Mouse (Mus musculus): ENCODE data around the gene Slc25a24.

The Slc25a24 gene

DNA sequence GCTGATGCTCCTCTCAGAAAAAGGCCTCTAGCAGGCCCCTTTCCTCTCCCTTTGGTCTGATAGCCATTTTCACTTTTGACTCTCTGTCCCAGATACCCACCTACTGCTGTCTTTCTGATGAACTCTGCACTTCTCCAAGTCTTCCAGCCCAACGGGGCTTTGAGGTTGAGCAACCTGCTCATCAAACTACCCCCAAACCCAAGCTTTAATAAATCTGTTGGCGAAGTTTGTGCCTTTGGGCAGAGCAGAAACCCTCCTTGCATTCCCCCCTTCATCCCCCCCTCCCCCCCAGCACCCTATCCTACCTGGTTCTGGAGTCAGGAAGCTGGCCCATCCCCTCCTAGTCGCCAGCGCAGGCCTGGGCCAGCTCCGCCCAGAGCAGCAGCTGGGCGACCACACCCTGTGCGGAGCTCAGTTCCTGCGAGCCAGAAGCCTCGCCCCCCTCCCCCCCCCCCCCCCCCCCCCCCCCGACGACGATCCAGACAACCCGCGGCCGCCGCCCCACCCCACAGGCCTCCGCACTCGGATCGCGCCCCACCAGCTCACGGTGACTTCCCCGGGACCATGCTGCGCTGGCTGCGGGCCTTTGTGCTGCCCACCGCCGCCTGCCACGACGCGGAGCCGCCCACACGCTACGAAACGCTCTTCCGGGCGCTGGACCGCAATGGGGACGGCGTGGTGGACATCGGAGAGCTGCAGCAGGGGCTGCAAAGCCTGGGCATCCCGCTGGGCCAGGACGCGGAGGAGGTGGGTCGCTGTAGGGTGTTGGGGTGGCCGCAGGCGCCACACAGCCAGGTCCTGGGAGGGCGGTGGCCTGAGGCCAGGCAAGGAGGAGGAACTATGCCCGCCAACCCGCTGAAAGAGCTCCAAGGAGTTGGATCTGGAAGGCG lies at the start of gene Slc25a24:
TSS of gene Slc25a24 (plus strand) at position 509 of the 890 bp plus-strand sequence.
- peak; percentile 79 for DNase-seq (ENCODE audit: low read depth, low spot score)

DNA sequence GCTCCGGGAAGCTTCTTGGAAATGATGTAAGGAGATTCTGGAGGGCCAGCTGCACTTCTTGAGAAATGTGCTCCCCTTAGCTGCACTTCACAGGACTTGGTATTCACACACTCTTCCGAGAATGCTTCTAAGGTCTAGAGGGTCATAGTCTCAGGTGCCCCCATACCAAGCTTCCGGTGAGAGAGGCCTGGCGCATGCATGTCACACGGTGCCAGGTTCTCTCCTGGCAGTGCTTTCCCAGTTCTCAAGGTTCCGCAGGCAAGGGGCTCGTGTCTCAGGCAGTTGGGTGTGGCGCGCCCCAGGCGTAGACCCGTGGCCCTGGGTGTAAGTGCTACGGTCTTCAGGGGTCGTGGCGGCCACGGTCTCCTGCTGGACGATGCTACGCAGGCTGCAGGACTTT lies 42.8 kb upstream of the Slc25a24 start, which contains the start of gene Slc25a54:
TSS of gene Slc25a54 (plus strand) at position 301 of the 400 bp plus-strand sequence.
- DNase-seq (ENCODE audit: low read depth, low spot score) = no peak

DNA sequence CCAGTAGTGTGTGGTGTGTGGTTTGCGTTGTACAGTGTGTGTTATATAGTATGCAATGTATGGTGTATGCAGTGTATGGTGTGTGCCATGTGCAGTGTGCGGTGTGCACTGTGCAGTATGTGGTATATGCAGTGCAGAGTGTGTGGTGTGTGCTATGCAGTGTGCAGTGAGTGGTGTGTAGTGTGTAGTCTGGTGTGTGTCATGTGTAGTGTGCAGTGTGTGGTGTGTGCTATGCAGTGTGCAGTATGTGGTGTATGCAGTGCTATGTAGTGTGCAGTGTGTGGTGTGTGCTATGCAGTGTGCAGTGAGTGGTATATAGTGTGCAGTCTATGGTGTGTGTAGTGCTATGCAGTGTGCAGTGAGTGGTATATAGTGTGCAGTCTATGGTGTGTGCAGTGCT lies 38.5 kb upstream of the Slc25a24 start:
- DNase-seq (ENCODE audit: low read depth, low spot score) = no peak

DNA sequence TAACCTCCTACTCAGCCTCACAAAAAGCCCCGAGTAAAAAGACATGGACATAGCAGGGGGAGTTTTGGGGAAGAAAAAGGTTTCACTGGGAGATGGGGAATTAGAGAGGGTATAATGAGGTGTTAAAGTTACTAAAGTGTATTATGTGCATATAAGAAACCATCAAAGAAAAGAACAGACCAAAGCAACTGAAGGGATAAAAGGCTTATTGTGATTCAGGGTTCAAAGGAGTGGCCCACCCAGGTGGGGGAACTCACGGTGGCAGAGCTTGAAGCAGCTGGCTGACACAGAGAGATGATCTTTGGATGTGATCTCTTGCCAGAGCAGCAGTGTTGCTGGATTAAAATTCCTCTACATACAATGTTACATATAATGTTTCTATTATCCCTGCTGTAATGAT lies 34.5 kb upstream of the Slc25a24 start:
- DNase-seq (ENCODE audit: low read depth, low spot score) = no peak

DNA sequence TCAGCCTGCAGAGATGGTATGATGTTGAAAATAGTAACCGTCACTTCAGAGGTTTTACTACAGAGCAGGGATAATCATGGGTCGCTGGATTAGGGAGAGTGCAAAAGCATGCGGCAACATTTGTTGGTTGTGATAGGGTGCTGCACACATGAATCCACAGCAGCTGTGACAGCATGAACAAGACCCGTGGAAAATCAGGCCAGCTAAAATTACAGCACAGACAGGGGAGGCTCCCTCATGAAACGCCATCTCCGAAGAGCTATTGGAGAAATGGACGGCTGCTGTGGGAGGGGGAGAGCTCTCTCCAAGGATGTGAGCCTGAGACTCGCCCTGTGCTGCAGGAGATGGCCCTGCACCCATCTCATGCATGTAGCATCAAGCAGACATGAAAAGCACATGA lies 18.2 kb upstream of the Slc25a24 start:
- no peak for DNase-seq (ENCODE audit: low read depth, low spot score)

DNA sequence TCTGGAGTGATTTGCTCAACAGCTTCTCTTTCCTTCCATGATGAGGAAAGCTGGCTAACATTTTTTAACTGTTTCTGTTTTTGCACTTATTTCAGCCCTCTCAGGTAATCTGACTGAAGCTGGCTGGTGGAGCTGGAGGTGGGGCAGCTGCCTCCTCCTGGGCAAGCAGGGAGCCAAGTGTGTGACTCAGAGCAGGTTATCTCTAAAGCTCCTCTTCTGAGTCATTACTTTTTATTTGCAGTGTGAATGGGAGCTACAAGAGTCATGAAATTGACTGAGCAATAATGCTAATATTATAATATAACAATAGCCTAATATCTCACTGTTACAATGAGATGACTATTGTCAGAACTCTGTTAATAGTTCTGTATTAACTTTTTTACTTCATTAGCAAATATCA lies 5.8 kb upstream of the Slc25a24 start:
- peak; percentile 36 for DNase-seq (ENCODE audit: low read depth, low spot score)

DNA sequence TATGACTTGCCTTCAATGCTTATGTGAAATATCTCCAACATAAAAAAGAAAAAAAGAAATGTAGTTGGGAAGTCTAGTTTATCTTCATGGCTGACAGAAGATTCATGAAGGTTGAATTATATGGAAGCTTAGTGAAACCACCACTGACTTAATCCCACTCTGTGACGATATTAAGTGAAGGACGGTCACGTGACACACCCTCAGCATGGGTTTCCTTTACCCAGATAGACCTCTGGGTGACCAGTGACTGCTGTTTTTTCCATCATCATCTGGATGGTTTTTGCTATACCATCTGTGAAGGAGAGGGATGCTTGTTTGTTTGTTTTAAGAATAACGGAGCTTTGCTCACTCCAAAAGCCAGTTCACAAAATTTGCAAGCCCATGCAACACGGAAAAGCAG lies 3.4 kb upstream of the Slc25a24 start:
- no peak for DNase-seq (ENCODE audit: low read depth, low spot score)

DNA sequence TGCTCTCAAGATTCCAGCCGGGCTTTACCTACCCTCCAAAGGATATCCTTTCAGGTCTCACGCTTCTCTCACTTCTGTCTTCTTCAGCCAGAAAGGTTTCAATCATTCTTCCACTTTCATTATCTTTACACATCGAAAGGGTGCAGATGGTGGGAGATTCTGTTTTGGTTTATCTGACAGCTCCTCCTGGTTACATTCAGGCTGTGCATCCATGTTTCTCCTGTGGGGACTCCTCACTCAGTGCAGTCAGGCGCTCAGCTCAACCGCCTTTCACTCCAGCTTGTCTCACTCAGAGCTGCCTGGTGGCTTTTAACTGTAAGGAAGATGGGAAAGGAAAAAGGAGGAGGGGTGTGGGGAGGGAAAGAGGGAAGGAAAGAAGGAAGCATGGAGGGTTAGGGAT lies 3.0 kb upstream of the Slc25a24 start:
- DNase-seq (ENCODE audit: low read depth, low spot score) = no peak

DNA sequence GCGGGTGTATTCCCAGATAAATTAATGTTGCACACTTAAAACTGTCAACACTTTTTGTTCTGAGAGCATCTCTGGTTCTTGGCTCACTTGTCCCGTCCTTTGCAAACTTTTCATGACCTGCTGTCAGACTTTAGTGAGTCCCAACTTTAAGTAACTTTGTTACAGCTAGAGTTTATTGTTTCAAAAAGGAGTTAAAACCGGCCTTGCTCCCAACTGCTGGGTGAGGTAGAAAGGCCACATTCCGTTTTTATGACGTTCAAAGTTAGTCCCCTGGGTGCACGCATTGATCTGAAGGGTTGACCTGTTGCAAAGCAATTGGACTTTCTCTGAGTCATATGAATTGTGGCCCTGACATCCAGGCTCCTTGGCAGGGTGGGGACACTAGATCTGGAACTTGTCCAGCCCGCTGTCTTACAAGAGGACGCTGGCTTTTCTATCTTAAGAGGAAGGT lies 607 bp downstream of the Slc25a24 start:
- DNase-seq (ENCODE audit: low read depth, low spot score) = peak; percentile 87

DNA sequence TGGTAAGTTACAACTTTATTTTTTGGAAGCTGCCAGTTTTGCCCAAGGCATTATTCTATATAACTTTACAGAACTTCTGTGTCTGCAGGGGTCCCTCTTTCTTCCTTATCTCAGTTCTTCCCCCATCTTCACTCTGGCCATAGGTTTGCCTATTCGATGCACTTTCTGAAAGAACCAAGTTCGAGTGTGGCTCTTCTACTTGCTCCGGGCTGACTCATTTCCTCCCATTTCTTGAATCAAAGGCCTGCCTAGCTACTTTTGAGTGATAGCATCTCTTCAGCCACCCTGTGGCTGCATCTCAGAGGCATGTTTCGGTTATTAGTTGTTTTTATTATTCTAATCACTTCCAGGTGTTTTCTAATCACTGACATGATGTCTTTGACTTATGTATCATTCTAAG lies 1.1 kb downstream of the Slc25a24 start:
- peak; percentile 79 for DNase-seq (ENCODE audit: low read depth, low spot score)

DNA sequence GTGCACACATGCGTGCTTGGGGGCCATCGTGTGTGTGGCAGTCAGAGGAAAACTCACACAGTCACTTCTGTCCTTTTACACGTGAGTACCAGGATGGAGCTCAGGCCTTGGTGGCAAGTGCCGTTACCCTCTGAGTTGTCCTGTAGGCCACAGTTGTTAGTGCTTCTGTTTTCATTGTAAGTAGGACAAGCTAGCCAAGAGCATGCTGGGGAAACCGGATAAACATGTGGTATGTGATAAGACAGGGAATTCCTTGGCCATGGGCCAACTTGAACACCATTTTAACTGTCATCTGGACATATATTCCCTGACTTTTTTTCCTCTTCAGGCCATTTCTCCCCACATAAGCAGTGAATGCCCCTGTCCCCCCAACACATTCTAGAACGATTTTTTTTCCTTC lies 2.6 kb downstream of the Slc25a24 start:
- peak; percentile 41 for DNase-seq (ENCODE audit: low read depth, low spot score)

DNA sequence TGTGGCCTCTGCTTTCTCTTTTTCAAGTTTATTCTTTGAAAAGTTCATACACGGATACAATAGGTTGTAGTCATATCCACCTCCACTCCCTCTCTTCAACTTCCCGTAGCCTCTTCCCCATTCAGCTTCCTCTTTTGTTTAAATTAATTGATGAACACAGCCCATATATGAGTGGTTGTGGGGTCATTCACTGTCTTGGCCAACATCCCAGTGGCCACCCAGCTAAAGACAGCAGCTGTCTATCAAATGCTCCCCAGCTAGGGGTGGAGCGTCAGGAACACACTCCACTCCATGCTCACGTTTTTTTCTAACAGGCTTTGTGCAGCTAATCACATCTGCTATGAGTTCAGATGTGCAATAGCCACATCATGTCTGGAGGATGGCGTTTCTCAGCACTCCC lies 6.8 kb downstream of the Slc25a24 start:
- no peak for DNase-seq (ENCODE audit: low read depth, low spot score)

DNA sequence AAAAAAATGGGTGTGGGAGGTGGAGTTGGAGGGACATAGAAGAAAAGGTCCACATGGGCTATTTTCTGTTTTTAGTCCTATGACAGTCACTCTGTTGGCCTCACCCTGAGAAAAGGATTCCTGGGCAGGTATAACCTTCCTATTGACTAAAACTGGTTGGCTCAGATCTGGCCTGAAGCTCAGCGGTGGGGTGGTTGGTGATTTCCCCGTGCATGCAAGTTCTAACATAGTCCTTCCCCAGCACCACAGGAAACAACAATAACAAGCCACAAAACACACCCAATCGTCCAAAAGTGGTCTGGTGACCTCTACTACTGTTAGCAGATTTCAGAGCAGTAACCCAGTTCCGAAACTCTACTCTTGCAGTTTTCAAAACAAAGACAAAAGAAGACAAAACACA lies 10.0 kb downstream of the Slc25a24 start:
- no peak for DNase-seq (ENCODE audit: low read depth, low spot score)

DNA sequence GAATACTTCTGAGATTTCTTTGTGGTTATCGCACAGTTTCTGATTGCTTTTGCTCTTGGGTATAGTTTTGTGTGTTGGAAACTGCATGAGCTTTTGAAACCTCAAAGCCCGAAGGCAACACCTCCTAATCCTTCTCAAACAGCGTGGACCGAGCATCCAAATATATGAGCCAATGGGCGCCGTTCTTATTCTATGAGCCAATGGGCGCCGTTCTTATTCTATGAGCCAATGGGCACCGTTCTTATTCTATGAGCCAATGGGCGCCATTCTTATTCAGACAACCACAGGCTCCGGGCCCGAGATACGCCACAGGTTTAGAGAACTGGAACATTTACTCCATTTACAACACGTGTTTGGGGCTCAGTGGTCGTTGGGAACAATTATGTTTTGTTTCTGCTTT lies 11.1 kb downstream of the Slc25a24 start:
- DNase-seq (ENCODE audit: low read depth, low spot score) = no peak

DNA sequence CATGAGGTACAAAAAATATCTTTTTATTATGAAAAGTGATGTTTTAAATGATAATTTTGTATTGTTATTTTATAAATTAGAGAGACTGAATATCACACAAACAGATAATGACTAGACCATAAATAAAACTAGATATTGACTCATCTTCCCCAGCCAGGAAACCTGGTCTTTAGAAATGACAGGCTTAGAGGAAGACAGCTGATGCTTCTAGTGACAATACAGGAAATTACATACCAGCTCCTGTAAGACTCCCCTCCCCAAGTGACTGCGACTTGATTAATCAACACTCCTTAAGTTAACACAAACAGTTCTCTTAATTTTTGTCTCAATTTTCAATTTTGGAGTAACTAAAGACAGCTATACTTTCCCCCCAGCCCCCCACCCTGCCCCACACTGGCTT lies 12.4 kb downstream of the Slc25a24 start:
- DNase-seq (ENCODE audit: low read depth, low spot score) = no peak

DNA sequence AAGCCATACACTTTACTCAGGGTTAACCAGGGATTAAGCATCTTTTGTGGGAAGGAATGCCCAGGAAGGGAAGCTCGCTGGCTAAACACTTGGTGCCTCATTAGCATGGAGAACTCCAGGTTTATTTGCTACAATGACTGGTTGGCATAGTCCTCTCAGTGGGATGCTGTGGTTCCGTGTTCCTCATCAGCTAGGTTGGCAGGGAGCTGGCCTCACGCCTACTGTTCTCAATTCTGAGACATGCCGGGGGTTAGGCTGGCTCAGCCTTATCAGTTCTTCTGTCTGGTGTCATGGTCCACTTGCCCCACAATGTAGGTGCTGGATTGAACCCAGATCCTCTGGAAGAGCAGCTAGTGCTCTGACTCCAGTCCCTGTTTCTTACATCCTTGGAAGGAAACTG lies 29.6 kb downstream of the Slc25a24 start:
- DNase-seq (ENCODE audit: low read depth, low spot score) = no peak

DNA sequence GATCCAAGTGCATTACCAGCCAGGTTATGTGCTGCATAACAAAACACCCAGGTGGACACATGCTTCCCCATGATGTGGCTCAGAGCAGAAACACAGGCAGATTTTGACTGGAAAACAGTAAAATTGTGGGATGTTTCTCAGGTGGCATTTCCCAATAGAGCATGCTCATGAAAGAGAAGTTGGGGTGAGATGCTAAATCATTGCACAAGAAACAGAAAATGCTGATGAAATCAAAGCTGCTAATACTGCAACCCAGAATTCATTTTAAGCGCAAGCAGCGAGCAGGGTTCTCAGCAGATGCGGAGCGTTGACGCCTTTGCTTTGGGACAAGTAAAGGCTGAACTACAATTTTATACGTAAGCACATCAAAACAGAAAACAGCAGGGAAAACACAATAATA lies 30.5 kb downstream of the Slc25a24 start:
- DNase-seq (ENCODE audit: low read depth, low spot score) = no peak

DNA sequence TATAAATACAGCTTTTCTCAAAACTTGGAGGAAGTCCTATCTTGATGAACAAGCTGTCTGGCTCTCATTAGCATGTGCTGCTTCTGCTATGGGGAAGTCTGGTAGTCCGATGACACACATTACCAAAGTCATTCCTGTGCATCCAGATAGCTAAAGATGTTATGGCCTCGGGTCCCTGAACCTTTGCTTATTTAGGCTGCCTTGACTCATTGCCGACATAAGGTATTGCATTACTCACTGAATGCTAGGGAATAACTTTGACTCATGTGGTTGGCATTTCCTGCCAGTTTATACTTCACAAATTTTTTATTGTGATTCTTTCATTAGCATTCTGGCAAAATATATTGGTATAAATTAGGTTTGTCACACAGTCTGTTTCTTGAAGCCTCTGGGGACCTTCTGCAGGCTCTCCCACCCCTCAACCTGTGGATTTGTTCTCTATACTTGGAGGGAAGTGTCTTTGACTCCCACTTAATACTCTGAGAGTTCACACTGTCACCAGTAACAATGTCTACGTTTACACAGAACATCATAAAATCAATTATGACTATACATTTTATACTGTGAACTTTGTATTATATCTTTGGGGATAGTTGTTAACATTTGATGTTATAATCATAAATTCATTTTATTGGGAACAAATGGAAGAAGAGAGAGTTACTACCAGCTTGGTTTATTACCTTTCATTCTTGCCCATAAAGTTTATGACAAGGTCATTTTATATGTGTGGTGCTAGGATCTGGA lies 33.1 kb downstream of the Slc25a24 start:
- DNase-seq (ENCODE audit: low read depth, low spot score) = peak; percentile 97

DNA sequence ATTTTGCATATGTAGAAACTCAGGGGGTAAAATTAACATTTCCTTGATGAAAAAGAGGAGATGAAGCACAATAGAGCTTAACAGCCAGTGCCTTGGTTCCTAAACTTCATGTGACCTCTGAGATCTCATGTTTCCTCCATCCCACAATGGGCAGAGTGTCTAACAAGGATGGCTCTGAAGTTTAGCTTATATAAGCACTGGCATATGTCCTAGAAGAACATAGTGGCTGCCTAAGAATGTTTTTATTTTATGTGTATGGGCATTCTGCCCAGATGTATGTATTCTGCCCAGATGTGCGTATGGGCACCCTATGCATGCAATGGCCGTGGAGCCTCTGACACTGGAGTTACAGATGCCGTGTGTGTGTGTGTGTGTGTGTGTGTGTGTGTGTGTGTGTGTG lies 34.5 kb downstream of the Slc25a24 start:
- DNase-seq (ENCODE audit: low read depth, low spot score) = peak; percentile 40

DNA sequence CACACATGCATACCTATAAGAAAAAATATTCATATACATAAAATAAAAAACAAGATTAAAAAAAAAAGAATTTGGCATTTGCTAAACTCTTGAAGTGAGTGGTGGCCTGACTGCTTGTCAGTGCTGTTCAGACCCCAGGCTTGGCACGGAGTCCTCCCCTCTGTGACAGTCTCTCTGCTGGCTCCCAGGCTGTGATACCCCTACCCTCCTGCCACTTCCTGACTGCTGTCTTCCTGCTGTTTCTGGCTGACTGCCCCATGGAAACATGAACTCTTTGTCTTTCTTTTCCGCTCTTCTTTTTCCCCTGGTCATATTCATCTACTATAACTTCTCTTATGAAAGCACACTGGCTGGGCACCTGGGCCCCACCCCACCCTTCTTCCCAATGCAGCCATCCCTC lies 41.1 kb downstream of the Slc25a24 start:
- peak; percentile 45 for DNase-seq (ENCODE audit: low read depth, low spot score)

DNA sequence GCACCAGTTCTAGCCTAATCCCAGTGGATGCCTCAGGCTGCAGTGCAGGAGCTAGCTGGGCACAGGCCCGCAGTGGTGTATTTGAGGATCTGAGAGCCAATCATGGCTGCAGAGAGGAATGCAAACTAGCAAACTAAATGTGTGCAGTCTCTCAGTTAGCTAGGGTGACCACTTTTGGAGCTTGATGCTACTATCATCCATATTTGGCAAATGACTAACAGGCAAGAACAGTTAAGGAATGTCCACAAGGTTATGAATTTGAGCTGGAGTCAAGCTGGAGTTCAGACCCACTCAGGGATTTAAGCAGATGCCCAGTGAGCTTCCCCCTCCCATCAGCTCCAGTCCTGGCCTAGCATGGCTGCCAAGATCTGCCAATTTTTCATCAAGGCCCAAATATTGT lies 41.7 kb downstream of the Slc25a24 start:
- peak; percentile 93 for DNase-seq (ENCODE audit: low read depth, low spot score)

DNA sequence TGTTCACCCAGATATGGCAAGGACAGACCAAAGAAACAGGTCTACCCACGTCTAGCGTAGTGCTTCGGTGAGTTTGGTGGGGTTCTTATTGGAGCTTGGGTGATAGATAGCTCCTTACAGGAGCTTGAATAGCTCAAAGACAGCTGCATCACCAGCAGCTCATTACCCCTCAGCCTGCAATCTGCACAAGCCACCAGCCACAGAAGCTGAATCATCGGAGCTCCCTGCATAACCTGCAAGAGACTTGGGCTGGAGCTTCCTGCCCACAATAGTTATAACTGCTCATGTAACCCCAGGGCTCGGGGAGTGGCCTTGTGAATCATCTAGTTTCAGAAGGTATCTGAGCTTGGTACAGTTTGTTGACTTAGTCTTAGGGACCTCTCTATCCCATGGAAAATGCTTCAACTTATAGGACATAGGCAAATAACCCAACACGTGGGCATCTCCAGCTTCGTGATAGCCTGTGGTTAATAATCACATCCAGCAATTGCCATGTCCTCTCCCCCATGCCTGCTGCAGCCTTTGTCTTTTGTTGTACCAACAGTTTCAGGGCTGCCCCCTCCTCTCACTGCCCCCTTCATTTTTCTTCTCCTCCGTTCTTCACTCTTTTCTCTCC lies 42.4 kb downstream of the Slc25a24 start:
- DNase-seq (ENCODE audit: low read depth, low spot score) = peak; percentile 97

All from 3T3-L1 (cell line).